Mouse (Mus musculus): ENCODE measurements around the gene Gm3573. TPM values are rescaled to one million over a fixed set of nuclear protein-coding genes. Genes with fewer than 3 reads are reported as not detected.

The Gm3573 gene
- total RNA-seq (2023), result not detected

DNA sequence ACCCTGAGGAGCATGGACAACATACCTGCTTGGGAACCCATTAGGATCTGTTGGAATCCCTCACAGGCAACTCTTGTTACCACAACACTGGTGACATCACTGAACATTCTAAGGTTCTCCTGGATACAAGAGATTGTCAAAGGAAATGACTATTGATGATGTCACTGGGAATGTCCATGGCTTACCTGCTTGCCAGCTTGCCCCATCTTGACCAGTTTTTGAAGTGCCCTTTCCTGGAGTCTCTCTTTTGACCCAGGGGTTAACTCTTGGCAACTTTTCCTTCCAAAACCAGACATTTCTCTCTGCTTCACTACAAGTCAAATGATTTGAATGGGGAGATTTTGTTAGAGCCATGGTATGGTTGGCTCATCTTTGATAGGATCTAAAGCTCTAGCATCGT lies at the start of gene Gm3573:
Gene Gm3573, minus strand, starts transcription at position 101 of the 400 bp plus-strand sequence.

DNA sequence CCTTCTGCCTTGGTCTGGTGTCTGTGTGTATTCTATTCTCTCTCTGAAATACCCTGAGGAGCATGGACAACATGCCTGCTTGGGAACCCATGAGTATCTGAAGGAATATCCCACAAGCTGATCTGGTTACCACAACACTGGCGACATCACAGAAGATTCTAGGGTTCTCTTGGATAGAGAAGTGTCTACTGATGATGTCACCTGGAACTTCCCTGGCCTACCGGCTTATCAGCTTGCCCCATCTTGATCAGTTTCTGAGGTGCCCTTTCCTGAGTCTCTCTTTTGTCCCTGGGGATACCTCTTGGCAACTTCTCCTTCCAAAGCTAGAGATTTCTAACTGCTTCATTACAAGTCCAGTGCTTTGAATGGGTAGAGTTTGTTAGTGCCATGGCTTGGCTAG lies 28.1 kb downstream of the Gm3573 start, which contains the start of gene Gm17027:
Gene Gm17027, minus strand, starts transcription at position 101 of the 400 bp plus-strand sequence.

Other genes starting within 250 kb of the Gm3573 start
- gene 1700024B05Rik, start 246.8 kb downstream of the Gm3573 start, total RNA-seq (2023), result not detected
- gene Gm6401, start 222.9 kb downstream of the Gm3573 start, total RNA-seq (2023), result not detected
- not detected for gene Gm3543, start 207.5 kb downstream of the Gm3573 start, total RNA-seq (2023)
- not detected for gene Gm7951, start 73.4 kb downstream of the Gm3573 start, total RNA-seq (2023)
- not detected for gene Gm17027, start 28.2 kb downstream of the Gm3573 start, total RNA-seq (2023)
- gene Gm17026, start 69.3 kb upstream of the Gm3573 start, total RNA-seq (2023), result not detected
- not detected for gene Gm9611, start 106.6 kb upstream of the Gm3573 start, total RNA-seq (2023)
- gene Gm7995, start 119.4 kb upstream of the Gm3573 start, total RNA-seq (2023), result not detected
- not detected for gene Gm8005, start 248.9 kb upstream of the Gm3573 start, total RNA-seq (2023)